Mouse (Mus musculus) heart, embryonic 12.5 days (tissue): Measurements from ENCODE around the gene Pcnx. TPM values are rescaled to one million over a fixed set of nuclear protein-coding genes. Genes with fewer than 3 reads are reported as not detected.

Source experiments
- ATAC-seq: fragments of 200-750 bp; cut with Nextera tagmentation; 2 replicates; pipeline ENCODE4 v1.8.0; 2017; ENCODE audit warnings: moderate TSS enrichment, moderate library complexity; ENCODE audit not compliant: insufficient number of reproducible peaks, low FRiP score
- H3K27ac ChIP-seq: fragments of 300-500 bp; sonication (generic); 2 replicates; pipeline ENCODE4 v1.5.1; 2016; ENCODE audit warnings: mild to moderate bottlenecking, moderate library complexity; ENCODE audit not compliant: poor library complexity, severe bottlenecking
- H3K27me3 ChIP-seq: fragments of 300-500 bp; sonication (generic); replicated peaks from 2 replicates; pipeline ENCODE4 v1.6.1; 2016; ENCODE audit warnings: mild to moderate bottlenecking, moderate library complexity
- H3K36me3 ChIP-seq: fragments of 300-500 bp; sonication (generic); 2 replicates; pipeline ENCODE4 v1.6.1; 2016; ENCODE audit warnings: mild to moderate bottlenecking, moderate library complexity
- H3K4me1 ChIP-seq: fragments of 300-500 bp; sonication (generic); replicated peaks from 2 replicates; pipeline ENCODE4 v1.6.1; 2016; ENCODE audit warnings: mild to moderate bottlenecking
- H3K4me2 ChIP-seq: fragments of 300-500 bp; sonication (generic); 2 replicates; pipeline ENCODE4 v1.6.1; 2016; ENCODE audit warnings: mild to moderate bottlenecking, moderate library complexity
- H3K4me3 ChIP-seq: fragments of 300-500 bp; sonication (generic); 2 replicates; pipeline ENCODE4 v1.5.1; 2016; ENCODE audit warnings: mild to moderate bottlenecking
- H3K9ac ChIP-seq: fragments of 300-500 bp; sonication (generic); 2 replicates; pipeline ENCODE4 v1.6.1; 2016; ENCODE audit warnings: mild to moderate bottlenecking, moderate library complexity
- H3K9me3 ChIP-seq: fragments of 300-500 bp; sonication (generic); replicated peaks from 2 replicates; pipeline ENCODE4 v1.6.1; 2016; ENCODE audit warnings: mild to moderate bottlenecking, moderate library complexity
- WGBS: fragments of 180-500 bp; shearing (Covaris S2); methylation state at CpG from one replicate; pipeline ENCODE4 v1.1.7; 2016; 5-methylcytosine and 5-hydroxymethylcytosine counted together
- polyA plus RNA-seq: library from polyadenylated mRNA; unstranded; fragments of >200 nt; fragmentation: Nextera tagmentation; extraction: Ambion mirVana; gene quantifications from 2 replicates; pipeline ENCODE4 v1.2.1, GENCODE M21; 2016

Gene Pcnx
- polyA plus RNA-seq = 17.8 and 19.1 TPM in 2 replicates

GRCm38 (mm10) chr12:81859351-81860307, at the start of gene Pcnx:
Gene Pcnx (plus strand): TSS chr12:81860023.
- Histone ChIP-seq H3K9ac (peak within 1 kb of the TSS; percentile 99), H3K4me2 (peak within 1 kb of the TSS; percentile 75), H3K4me1 (peaks cover 42% of the 10 kb centered on the region), H3K9me3 (no peaks in the 10 kb centered on the region), H3K36me3 (no peaks in the 10 kb centered on the region), H3K27me3 (no peaks in the 10 kb centered on the region), H3K4me3 (peak within 1 kb of the TSS; percentile 96), H3K27ac (peak within 1 kb of the TSS; percentile 99)
- WGBS = 2% methylated on average over 78 of the region's 83 CpGs
- ATAC-seq = peak; percentile 80

GRCm38 (mm10) chr12:81810417-81810816, 49.4 kb upstream of the Pcnx start:
- Histone ChIP-seq H3K9ac (no peak overlapping the region), H3K27me3 (no peaks in the 10 kb centered on the region), H3K4me3 (no peak overlapping the region), H3K9me3 (no peaks in the 10 kb centered on the region), H3K4me1 (peaks cover 22% of the 10 kb centered on the region), H3K27ac (no peak overlapping the region), H3K4me2 (no peak overlapping the region), H3K36me3 (no peaks in the 10 kb centered on the region)
- ATAC-seq = no peak
- WGBS = 48% methylated on average over 8 of the region's 8 CpGs

- WGBS = 83% methylated on average over 5 of the region's 5 CpGs
- peaks cover 21% of the 10 kb centered on the region; the same call in 1 of the 2 replicates for H3K4me1 ChIP-seq
These were observed 45.1 kb upstream of the Pcnx start for GRCm38 (mm10) chr12:81814742-81815141.

GRCm38 (mm10) chr12:81816330-81817125, 43.3 kb upstream of the Pcnx start:
- H3K4me1 ChIP-seq = peaks cover 17% of the 10 kb centered on the region; the same call in 1 of the 2 replicates
- H3K4me3 ChIP-seq = peak overlapping the region; percentile 19; the same call in 1 of the 2 replicates
- H3K27ac ChIP-seq = peak overlapping the region; percentile 71
- peak overlapping the region; percentile 49 for H3K4me2 ChIP-seq
- 20% methylated on average over 10 of the region's 10 CpGs for WGBS
- no peaks in the 10 kb centered on the region for H3K9me3 ChIP-seq
- no peaks in the 10 kb centered on the region for H3K36me3 ChIP-seq
- H3K9ac ChIP-seq = no peak overlapping the region
- no peaks in the 10 kb centered on the region for H3K27me3 ChIP-seq
- ATAC-seq = peak; percentile 53

More at GRCm38 (mm10) chr12:81814742-81815141, 45.1 kb upstream of the Pcnx start:
- no peaks in the 10 kb centered on the region for H3K36me3 ChIP-seq
- no peaks in the 10 kb centered on the region for H3K27me3 ChIP-seq
- H3K4me2 ChIP-seq = no peak overlapping the region
- H3K9me3 ChIP-seq = no peaks in the 10 kb centered on the region
- no peak for ATAC-seq
- H3K4me3 ChIP-seq = no peak overlapping the region
- H3K9ac ChIP-seq = no peak overlapping the region
- no peak overlapping the region for H3K27ac ChIP-seq

GRCm38 (mm10) chr12:81817126-81817505, 42.7 kb upstream of the Pcnx start:
- Histone ChIP-seq H3K4me3 (peak overlapping the region; percentile 19; the same call in 1 of the 2 replicates), H3K36me3 (no peaks in the 10 kb centered on the region), H3K4me1 (peaks cover 17% of the 10 kb centered on the region; the same call in 1 of the 2 replicates), H3K9ac (no peak overlapping the region), H3K27me3 (no peaks in the 10 kb centered on the region), H3K4me2 (peak overlapping the region; percentile 49), H3K9me3 (no peaks in the 10 kb centered on the region), H3K27ac (0 out of 2 replicates have a peak overlapping the region, but pooled peaks have one; percentile 71)
- WGBS = 46% methylated on average over 6 of the region's 6 CpGs
- ATAC-seq = no peak

- no peak for ATAC-seq
These were observed 39.1 kb upstream of the Pcnx start for GRCm38 (mm10) chr12:81820700-81821099.

GRCm38 (mm10) chr12:81822176-81822575, 37.6 kb upstream of the Pcnx start:
- no peak overlapping the region for H3K27ac ChIP-seq
- ATAC-seq = no peak
- no peaks in the 10 kb centered on the region for H3K27me3 ChIP-seq
- H3K4me2 ChIP-seq = no peak overlapping the region
- no peaks in the 10 kb centered on the region for H3K36me3 ChIP-seq
- no peak overlapping the region for H3K4me3 ChIP-seq
- 75% methylated on average over 4 of the region's 4 CpGs for WGBS
- no peak overlapping the region for H3K9ac ChIP-seq
- H3K9me3 ChIP-seq = no peaks in the 10 kb centered on the region
- peaks cover 7% of the 10 kb centered on the region; the same call in 1 of the 2 replicates for H3K4me1 ChIP-seq

More at GRCm38 (mm10) chr12:81820700-81821099, 39.1 kb upstream of the Pcnx start:
- Histone ChIP-seq H3K4me1 (peaks cover 17% of the 10 kb centered on the region; the same call in 1 of the 2 replicates), H3K36me3 (no peaks in the 10 kb centered on the region), H3K27me3 (no peaks in the 10 kb centered on the region), H3K4me3 (no peak overlapping the region), H3K27ac (no peak overlapping the region), H3K9ac (no peak overlapping the region), H3K4me2 (no peak overlapping the region), H3K9me3 (no peaks in the 10 kb centered on the region)
- WGBS = 83% methylated on average over 4 of the region's 4 CpGs

GRCm38 (mm10) chr12:81822778-81823480, 36.9 kb upstream of the Pcnx start:
- ATAC-seq = no peak
- H3K9ac ChIP-seq = no peak overlapping the region
- H3K4me3 ChIP-seq = no peak overlapping the region
- H3K4me2 ChIP-seq = no peak overlapping the region
- H3K4me1 ChIP-seq = 0 out of 2 replicates have a peak, but pooled peaks cover 6% of the 10 kb centered on the region
- no peaks in the 10 kb centered on the region for H3K36me3 ChIP-seq
- H3K27me3 ChIP-seq = no peaks in the 10 kb centered on the region
- 78% methylated on average over 4 of the region's 4 CpGs for WGBS
- H3K27ac ChIP-seq = no peak overlapping the region
- H3K9me3 ChIP-seq = no peaks in the 10 kb centered on the region

- H3K9ac ChIP-seq = no peak overlapping the region
- no peak overlapping the region for H3K4me3 ChIP-seq
- H3K27me3 ChIP-seq = no peaks in the 10 kb centered on the region
- ATAC-seq = no peak
- WGBS = 86% methylated on average over 2 of the region's 2 CpGs
- H3K4me1 ChIP-seq = no peaks in the 10 kb centered on the region
- H3K27ac ChIP-seq = no peak overlapping the region
- H3K4me2 ChIP-seq = no peak overlapping the region
- no peaks in the 10 kb centered on the region for H3K36me3 ChIP-seq
- no peaks in the 10 kb centered on the region for H3K9me3 ChIP-seq
These were observed 31.5 kb upstream of the Pcnx start for GRCm38 (mm10) chr12:81828355-81828754.

GRCm38 (mm10) chr12:81832039-81832738, 27.6 kb upstream of the Pcnx start:
- Histone ChIP-seq H3K27me3 (no peaks in the 10 kb centered on the region), H3K9ac (no peak overlapping the region), H3K4me2 (no peak overlapping the region), H3K4me1 (no peaks in the 10 kb centered on the region), H3K9me3 (no peaks in the 10 kb centered on the region), H3K4me3 (no peak overlapping the region), H3K27ac (no peak overlapping the region), H3K36me3 (no peaks in the 10 kb centered on the region)
- ATAC-seq = no peak
- WGBS = 40% methylated on average over 5 of the region's 5 CpGs
